Mouse (Mus musculus) stomach, postnatal 0 days (tissue): Measurements from ENCODE around the gene Wasf2. TPM values are rescaled to one million over a fixed set of nuclear protein-coding genes. Genes with fewer than 3 reads are reported as not detected.

Experiments used
- ATAC-seq: fragments of 200-750 bp; cut with Nextera tagmentation; 2 replicates; pipeline ENCODE4 v1.8.0; 2017; ENCODE audit not compliant: low FRiP score, low TSS enrichment
- DNase-seq: peaks from one replicate; pipeline ENCODE4 v3.0.0-alpha.2; 2016; ENCODE audit warnings: low spot score
- H3K27ac ChIP-seq: fragments of 300-500 bp; sonication (generic); replicated peaks from 2 replicates; pipeline ENCODE4 v1.5.1; 2014; ENCODE audit warnings: mild to moderate bottlenecking, control low read depth
- H3K27me3 ChIP-seq: fragments of 300-500 bp; sonication (generic); 2 replicates; pipeline ENCODE4 v1.6.1; 2014; ENCODE audit warnings: low read length; ENCODE audit not compliant: control insufficient read depth, insufficient read depth
- H3K36me3 ChIP-seq: fragments of 300-500 bp; sonication (generic); 2 replicates; pipeline ENCODE4 v1.6.1; 2014; ENCODE audit warnings: low read length, mixed read lengths; ENCODE audit not compliant: control insufficient read depth, insufficient read depth
- H3K4me1 ChIP-seq: fragments of 300-500 bp; sonication (generic); replicated peaks from 2 replicates; pipeline ENCODE4 v1.6.1; 2014; ENCODE audit warnings: antibody characterized with exemption; ENCODE audit not compliant: control insufficient read depth, insufficient read depth
- H3K4me2 ChIP-seq: fragments of 300-500 bp; sonication (generic); replicated peaks from 2 replicates; pipeline ENCODE4 v1.6.1; 2014; ENCODE audit warnings: low read depth, mild to moderate bottlenecking, control low read depth, moderate library complexity
- H3K4me3 ChIP-seq: fragments of 300-500 bp; sonication (generic); 2 replicates; pipeline ENCODE4 v1.5.1; 2014; ENCODE audit warnings: low read depth, low read length, control low read depth
- H3K9ac ChIP-seq: fragments of 300-500 bp; sonication (generic); 2 replicates; pipeline ENCODE4 v1.6.1; 2014; ENCODE audit warnings: mild to moderate bottlenecking, low read length, control low read depth, mixed read lengths
- H3K9me3 ChIP-seq: fragments of 300-500 bp; sonication (generic); 2 replicates; pipeline ENCODE4 v1.6.1; 2016; ENCODE audit warnings: low read length; ENCODE audit not compliant: control insufficient read depth
- CTCF ChIP-seq: IDR thresholded peaks from 2 replicates; pipeline ENCODE4 v1.5.1; 2016; ENCODE audit warnings: antibody characterized with exemption, low read depth, mild to moderate bottlenecking, moderate library complexity
- EP300 ChIP-seq: optimal IDR thresholded peaks from 2 replicates; pipeline ENCODE3; 2016; ENCODE audit warnings: antibody characterized with exemption
- WGBS: fragments of 180-500 bp; shearing (Covaris S2); extraction: QIAGEN DNeasy Blood & Tissue Kit; methylation state at CpG from one replicate; pipeline ENCODE4 v1.1.7; 2014; 5-methylcytosine and 5-hydroxymethylcytosine counted together
- polyA plus RNA-seq: library from polyadenylated mRNA; unstranded; fragments of >200 nt; fragmentation: Nextera tagmentation; extraction: Ambion mirVana; gene quantifications from 2 replicates; pipeline ENCODE4 v1.2.1, GENCODE M21; 2015

Wasf2 gene
- polyA plus RNA-seq, 1 experiment from 2014 or later, result 84.2 TPM

- no peaks in the 10 kb centered on the region for H3K36me3 ChIP-seq
- no peak overlapping the region for H3K4me2 ChIP-seq
- ATAC-seq (no peak), DNase-seq (no peak)
- TF ChIP-seq CTCF, result no peak
- no peak for TF ChIP-seq EP300
- H3K4me3 ChIP-seq, result no peak overlapping the region
- H3K4me1 ChIP-seq, result 0 out of 2 replicates have a peak, but pooled peaks cover 2% of the 10 kb centered on the region
- 77% methylated on average over 8 of the region's 8 CpGs for WGBS
- H3K27ac ChIP-seq, result no peak overlapping the region
- H3K9me3 ChIP-seq, result no peaks in the 10 kb centered on the region
- no peak overlapping the region for H3K9ac ChIP-seq
- no peaks in the 10 kb centered on the region for H3K27me3 ChIP-seq
Measured at GRCm38 (mm10) chr4:133227636-133228035, 97.3 kb downstream of the Wasf2 start.

DNA sequence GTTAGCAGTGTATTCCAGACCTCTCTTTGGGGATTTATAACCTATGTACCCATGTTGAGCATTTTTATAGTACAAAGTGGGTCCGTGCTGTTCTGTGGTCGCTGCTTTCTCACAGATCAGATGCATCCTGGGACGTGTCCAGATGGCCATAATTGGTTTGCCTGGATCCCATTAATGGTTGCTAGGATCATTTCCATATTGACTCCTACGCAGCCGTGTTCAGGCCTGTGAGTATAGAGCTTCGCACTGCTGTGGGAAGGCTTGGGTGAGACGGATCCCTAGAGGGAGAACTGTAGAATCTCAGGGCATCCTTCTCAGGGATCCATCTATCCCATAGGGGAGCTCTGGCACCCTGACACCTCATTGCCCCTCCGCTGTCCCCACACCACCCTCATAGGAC, 99.3 kb downstream of the Wasf2 start:
- no peak overlapping the region for H3K27ac ChIP-seq
- no peak for TF ChIP-seq CTCF
- TF ChIP-seq EP300, result no peak

DNA sequence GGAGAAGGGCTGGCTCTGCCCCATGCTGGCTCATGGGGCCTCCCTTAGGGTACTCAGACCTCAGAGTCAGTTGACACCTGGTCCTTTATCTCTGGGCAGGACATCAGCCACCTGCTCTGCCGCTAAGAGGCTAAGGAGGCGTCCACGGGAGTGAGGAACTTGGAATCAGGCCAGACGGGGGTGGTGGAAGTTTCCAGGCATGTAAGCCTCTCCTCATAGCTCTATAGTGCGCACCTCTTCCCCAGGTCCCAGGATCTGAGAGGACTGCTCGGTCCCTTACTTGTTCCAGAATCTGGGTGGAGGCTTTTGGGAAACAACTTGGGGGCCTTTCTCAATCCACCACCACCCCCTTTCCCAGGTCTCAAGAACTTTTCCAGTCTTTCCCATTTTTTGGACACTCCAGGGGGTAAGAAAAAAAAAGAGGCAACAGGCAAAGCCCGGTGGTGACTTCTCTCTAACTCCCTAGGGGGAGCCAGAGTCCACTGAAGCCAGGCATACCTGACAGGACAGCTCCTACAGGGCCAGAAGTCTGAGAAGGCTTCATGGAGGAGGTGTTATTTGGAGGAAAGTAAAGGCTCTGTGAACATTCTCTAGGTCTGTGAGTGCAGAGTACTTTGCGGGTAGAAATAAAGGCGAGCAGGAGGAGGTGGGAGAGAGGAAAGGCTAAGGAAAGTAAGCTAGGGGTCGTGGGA, 103.1 kb downstream of the Wasf2 start:
- H3K27ac ChIP-seq, result no peak overlapping the region
- H3K9me3 ChIP-seq, result no peaks in the 10 kb centered on the region
- peak; percentile 59 for DNase-seq
- no peak for ATAC-seq
- no peak overlapping the region for H3K4me2 ChIP-seq
- H3K9ac ChIP-seq, result no peak overlapping the region
- no peaks in the 10 kb centered on the region for H3K4me1 ChIP-seq
- no peaks in the 10 kb centered on the region for H3K36me3 ChIP-seq
- H3K4me3 ChIP-seq, result no peak overlapping the region
- TF ChIP-seq EP300 (no peak), CTCF (peak; percentile 81)
- WGBS, result 27% methylated on average over 10 of the region's 10 CpGs
- no peaks in the 10 kb centered on the region for H3K27me3 ChIP-seq

More for the DNA sequence above, 99.3 kb downstream of the Wasf2 start:
- no peaks in the 10 kb centered on the region for H3K36me3 ChIP-seq
- no peaks in the 10 kb centered on the region for H3K4me1 ChIP-seq
- DNase-seq (no peak), ATAC-seq (no peak)
- no peak overlapping the region for H3K4me3 ChIP-seq
- no peaks in the 10 kb centered on the region for H3K9me3 ChIP-seq
- WGBS, result 84% methylated on average over 8 of the region's 8 CpGs
- H3K4me2 ChIP-seq, result no peak overlapping the region
- H3K27me3 ChIP-seq, result no peaks in the 10 kb centered on the region
- H3K9ac ChIP-seq, result no peak overlapping the region

GRCm38 (mm10) chr4:133234771-133235170, 104.5 kb downstream of the Wasf2 start:
- no peaks in the 10 kb centered on the region for H3K4me1 ChIP-seq
- H3K27ac ChIP-seq, result no peak overlapping the region
- no peaks in the 10 kb centered on the region for H3K9me3 ChIP-seq
- H3K36me3 ChIP-seq, result no peaks in the 10 kb centered on the region
- DNase-seq, result no peak
- TF ChIP-seq EP300, result no peak
- no peak for TF ChIP-seq CTCF
- ATAC-seq, result no peak
- WGBS, result 52% methylated on average over 5 of the region's 5 CpGs
- H3K27me3 ChIP-seq, result no peaks in the 10 kb centered on the region
- H3K4me2 ChIP-seq, result no peak overlapping the region
- no peak overlapping the region for H3K4me3 ChIP-seq
- no peak overlapping the region for H3K9ac ChIP-seq

GRCm38 (mm10) chr4:133235415-133235814, 105.1 kb downstream of the Wasf2 start:
- DNase-seq (no peak), ATAC-seq (no peak)
- 77% methylated on average over 5 of the region's 5 CpGs for WGBS
- H3K27me3 ChIP-seq, result no peaks in the 10 kb centered on the region
- no peaks in the 10 kb centered on the region for H3K4me1 ChIP-seq
- H3K9ac ChIP-seq, result no peak overlapping the region
- TF ChIP-seq CTCF, result peak; percentile 28; the same call in 1 of the 2 replicates
- no peak for TF ChIP-seq EP300
- H3K4me2 ChIP-seq, result no peak overlapping the region
- no peak overlapping the region for H3K27ac ChIP-seq
- H3K9me3 ChIP-seq, result no peaks in the 10 kb centered on the region
- H3K4me3 ChIP-seq, result no peak overlapping the region
- H3K36me3 ChIP-seq, result no peaks in the 10 kb centered on the region

- ATAC-seq, result no peak
- Histone ChIP-seq H3K4me2 (no peak overlapping the region), H3K36me3 (no peaks in the 10 kb centered on the region), H3K27ac (no peak overlapping the region), H3K9me3 (no peaks in the 10 kb centered on the region), H3K9ac (no peak overlapping the region), H3K4me3 (no peak overlapping the region), H3K27me3 (no peaks in the 10 kb centered on the region), H3K4me1 (no peaks in the 10 kb centered on the region)
- no peak for DNase-seq
- 67% methylated on average over 1 of the region's 4 CpGs for WGBS
- TF ChIP-seq EP300 (no peak), CTCF (no peak)
Measured at GRCm38 (mm10) chr4:133237911-133238310, 107.6 kb downstream of the Wasf2 start.
